In genomic region chr9:32518351-32519075, GRCm38 (mm10) we compare ENCODE assay signal across 9 mouse cellular contexts. TPM values are rescaled to one million over a fixed set of nuclear protein-coding genes. Genes with fewer than 3 reads are reported as not detected.
DNase-seq lines count a peak whose midpoint lies in the region; ATAC-seq lines count a peak whose summit lies in the region.
"Had no signal": no experiment of that assay in that cellular context is flagged by ENCODE, and none has a peak within 500 bp of the region (broad histone marks: within the 10 kb centered on the region; RNA-seq: fewer than 3 reads in every experiment).

No protein-coding gene starts in this region.

- H3K4me2 ChIP-seq in lung, embryonic 15.5 days = peak overlapping the region; percentile 34
- H3K4me2 ChIP-seq in embryonic facial prominence, embryonic 11.5 days (ENCODE audit: low read depth, low read length) = peak overlapping the region; percentile 3; the same call in 1 of the 2 replicates
- no peak overlapping the region for H3K4me2 ChIP-seq in limb, embryonic 11.5 days (ENCODE audit: low read depth, severe bottlenecking)

- WGBS in lung, embryonic 15.5 days = 39% methylated on average over 13 of the region's 13 CpGs
- 55% methylated on average over 13 of the region's 13 CpGs for WGBS in embryonic facial prominence, embryonic 11.5 days
- 59% methylated on average over 13 of the region's 13 CpGs for WGBS in limb, embryonic 11.5 days

- no peaks in the 10 kb centered on the region for H3K36me3 ChIP-seq in lung, embryonic 15.5 days
- H3K36me3 ChIP-seq in embryonic facial prominence, embryonic 11.5 days (replicated peaks; ENCODE audit: control insufficient read depth, insufficient read depth, low read depth, low read length) = no peaks in the 10 kb centered on the region
- no peaks in the 10 kb centered on the region; the same call in 1 of the 2 replicates for H3K36me3 ChIP-seq in limb, embryonic 11.5 days (ENCODE audit: control insufficient read depth, insufficient read depth, low read length)

- H3K9me3 ChIP-seq in lung, embryonic 15.5 days = no peaks in the 10 kb centered on the region
- no peaks in the 10 kb centered on the region for H3K9me3 ChIP-seq in embryonic facial prominence, embryonic 11.5 days (replicated peaks; ENCODE audit: control insufficient read depth, low read length)
- no peaks in the 10 kb centered on the region for H3K9me3 ChIP-seq in limb, embryonic 11.5 days (ENCODE audit: control insufficient read depth, low read length)

- peak overlapping the region; percentile 26 for H3K9ac ChIP-seq in lung, embryonic 15.5 days
- H3K9ac ChIP-seq in embryonic facial prominence, embryonic 11.5 days (replicated peaks; ENCODE audit: low read length) = 0 out of 2 replicates have a peak overlapping the region, but pooled peaks have one; percentile 5
- no peak overlapping the region for H3K9ac ChIP-seq in limb, embryonic 11.5 days (ENCODE audit: low read length)

- H3K27me3 ChIP-seq in lung, embryonic 15.5 days = no peaks in the 10 kb centered on the region
- no peaks in the 10 kb centered on the region for H3K27me3 ChIP-seq in embryonic facial prominence, embryonic 11.5 days (ENCODE audit: control insufficient read depth, insufficient read depth, low read length)
- H3K27me3 ChIP-seq in limb, embryonic 11.5 days (ENCODE audit: control insufficient read depth, insufficient read depth, low read length) = no peaks in the 10 kb centered on the region

- ATAC-seq in lung, embryonic 15.5 days (ENCODE audit: borderline replicate concordance, extremely low read depth, low FRiP score, low TSS enrichment) = peak; percentile 58
- ATAC-seq in embryonic facial prominence, embryonic 11.5 days (replicated peaks; ENCODE audit: insufficient number of reproducible peaks, low FRiP score, low TSS enrichment, low read depth) = no peak
- ATAC-seq in limb, embryonic 11.5 days (ENCODE audit: insufficient number of reproducible peaks, low FRiP score, low TSS enrichment, low read depth) = no peak

- peak overlapping the region; percentile 91 for H3K27ac ChIP-seq in lung, embryonic 15.5 days
- peak overlapping the region; percentile 43; the same call in 1 of the 2 replicates for H3K27ac ChIP-seq in embryonic facial prominence, embryonic 11.5 days (replicated peaks; ENCODE audit: low read depth, low read length)
- peak overlapping the region; percentile 32; the same call in 1 of the 2 replicates for H3K27ac ChIP-seq in limb, embryonic 11.5 days (replicated peaks; ENCODE audit: low read depth, low read length)

- no peak for DNase-seq in lung, postnatal 14 days
- DNase-seq in embryonic facial prominence, embryonic 11.5 days (ENCODE audit: low spot score) = no peak
- DNase-seq in limb, embryonic 11.5 days (ENCODE audit: low spot score) = no peak
- peak; percentile 60 to 66 for DNase-seq in thymus, postnatal 10 days (ENCODE audit: low spot score in 2 of 2)
- DNase-seq in right cerebral cortex, adult 18-20 months = no peak
- no peak for DNase-seq in layer of hippocampus, adult 11-12 months (ENCODE audit: low spot score)
- DNase-seq: cerebellum, adult 9-11 months; layer of hippocampus, postnatal 36 days had no signal

- H3K4me1 ChIP-seq in lung, embryonic 15.5 days = peaks cover 41% of the 10 kb centered on the region
- H3K4me1 ChIP-seq in embryonic facial prominence, embryonic 11.5 days (ENCODE audit: control insufficient read depth, insufficient read depth, low read length) = peaks cover 13% of the 10 kb centered on the region
- H3K4me1 ChIP-seq in limb, embryonic 11.5 days (ENCODE audit: control insufficient read depth, insufficient read depth, low read length) = peaks cover 37% of the 10 kb centered on the region

- H3K4me3 ChIP-seq in lung, embryonic 15.5 days = no peak overlapping the region
- no peak overlapping the region for H3K4me3 ChIP-seq in embryonic facial prominence, embryonic 11.5 days (ENCODE audit: low read depth, low read length)
- H3K4me3 ChIP-seq in limb, embryonic 11.5 days (ENCODE audit: low read depth, low read length) = no peak overlapping the region

RNA-seq across cellular contexts. Expression of gene Fli1, which starts 24.1 kb away (rescaled TPM):
- 34.4 and 35.2 TPM in 2 replicates for polyA plus RNA-seq in lung, embryonic 15.5 days (2015; fragmentation: Nextera tagmentation; extraction: Ambion mirVana)
- polyA plus RNA-seq in embryonic facial prominence, embryonic 11.5 days (2014; fragmentation: Nextera tagmentation; extraction: Ambion mirVana) = 42.1 and 48.0 TPM in 2 replicates
- 62.2 and 68.3 TPM in 2 replicates for polyA plus RNA-seq in limb, embryonic 11.5 days (2014; fragmentation: Nextera tagmentation; extraction: Ambion mirVana)

Comparison
In these comparisons a context has a peak if more than half of its experiments do, and no peak if none do; other contexts are left out.
1. H3K27ac ChIP-seq: peak in every context shown above with its lines; median percentile 91 in lung, embryonic 15.5 days; 43 in embryonic facial prominence, embryonic 11.5 days; 32 in limb, embryonic 11.5 days.
2. DNase-seq: peak in thymus, postnatal 10 days (2 of 2); none in lung, postnatal 14 days (single experiment), embryonic facial prominence, embryonic 11.5 days (single experiment), limb, embryonic 11.5 days (single experiment), right cerebral cortex, adult 18-20 months (single experiment) and layer of hippocampus, adult 11-12 months (single experiment).